Mouse (Mus musculus): ENCODE results near the gene Pdzd8. TPM values are rescaled to one million over a fixed set of nuclear protein-coding genes. Genes with fewer than 3 reads are reported as not detected.

The Pdzd8 gene
- polyA plus RNA-seq, 1 experiment from 2014 or later, result 16.7 TPM

- H3K9me3 ChIP-seq (replicated peaks), result peaks cover 7% of the 10 kb centered on the region; the same call in 1 of the 2 replicates
- H3K27me3 ChIP-seq, result no peaks in the 10 kb centered on the region
- no peak for ATAC-seq (ENCODE audit: low FRiP score)
- no peaks in the 10 kb centered on the region for H3K4me1 ChIP-seq
- H3K36me3 ChIP-seq, result no peaks in the 10 kb centered on the region
- WGBS, result 81% methylated on average over 4 of the region's 4 CpGs
- no peak overlapping the region for H3K9ac ChIP-seq
- H3K27ac ChIP-seq, result no peak overlapping the region
- H3K4me3 ChIP-seq, result no peak overlapping the region
- H3K4me2 ChIP-seq (replicated peaks), result no peak overlapping the region
These were observed 25.4 kb upstream of the Pdzd8 start for GRCm38 (mm10) chr19:59371016-59371415.

- Histone ChIP-seq H3K9ac (no peak overlapping the region), H3K27me3 (no peaks in the 10 kb centered on the region), H3K4me2 (replicated peaks) (no peak overlapping the region), H3K4me3 (no peak overlapping the region), H3K27ac (no peak overlapping the region), H3K36me3 (no peaks in the 10 kb centered on the region), H3K4me1 (no peaks in the 10 kb centered on the region), H3K9me3 (replicated peaks) (no peaks in the 10 kb centered on the region)
- 80% methylated on average over 4 of the region's 4 CpGs for WGBS
- no peak for ATAC-seq (ENCODE audit: low FRiP score)
These were observed 22.3 kb upstream of the Pdzd8 start for GRCm38 (mm10) chr19:59367892-59368291.

GRCm38 (mm10) chr19:59366724-59367123, 21.1 kb upstream of the Pdzd8 start:
- Histone ChIP-seq H3K27me3 (no peaks in the 10 kb centered on the region), H3K4me1 (no peaks in the 10 kb centered on the region), H3K36me3 (no peaks in the 10 kb centered on the region), H3K9ac (no peak overlapping the region), H3K4me2 (replicated peaks) (no peak overlapping the region), H3K9me3 (replicated peaks) (no peaks in the 10 kb centered on the region), H3K4me3 (no peak overlapping the region), H3K27ac (no peak overlapping the region)
- WGBS, result 76% methylated on average over 3 of the region's 3 CpGs
- no peak for ATAC-seq (ENCODE audit: low FRiP score)

GRCm38 (mm10) chr19:59363666-59364065, 18.1 kb upstream of the Pdzd8 start:
- Histone ChIP-seq H3K36me3 (no peaks in the 10 kb centered on the region), H3K4me2 (replicated peaks) (no peak overlapping the region), H3K9me3 (replicated peaks) (no peaks in the 10 kb centered on the region), H3K4me1 (no peaks in the 10 kb centered on the region), H3K27ac (no peak overlapping the region), H3K9ac (no peak overlapping the region), H3K4me3 (no peak overlapping the region), H3K27me3 (no peaks in the 10 kb centered on the region)
- 83% methylated on average over 3 of the region's 3 CpGs for WGBS
- ATAC-seq (ENCODE audit: low FRiP score), result no peak

- Histone ChIP-seq H3K4me3 (no peak overlapping the region), H3K4me2 (replicated peaks) (no peak overlapping the region), H3K9ac (no peak overlapping the region), H3K36me3 (no peaks in the 10 kb centered on the region), H3K9me3 (replicated peaks) (no peaks in the 10 kb centered on the region), H3K27ac (no peak overlapping the region), H3K4me1 (no peaks in the 10 kb centered on the region), H3K27me3 (no peaks in the 10 kb centered on the region)
- ATAC-seq (ENCODE audit: low FRiP score), result no peak
- 82% methylated on average over 6 of the region's 6 CpGs for WGBS
These were observed 17.1 kb upstream of the Pdzd8 start for GRCm38 (mm10) chr19:59362646-59363045.

- Histone ChIP-seq H3K9me3 (replicated peaks) (no peaks in the 10 kb centered on the region), H3K27me3 (no peaks in the 10 kb centered on the region), H3K36me3 (no peaks in the 10 kb centered on the region), H3K4me2 (replicated peaks) (no peak overlapping the region), H3K4me3 (no peak overlapping the region), H3K4me1 (no peaks in the 10 kb centered on the region), H3K9ac (no peak overlapping the region), H3K27ac (no peak overlapping the region)
- WGBS, result 34% methylated on average over 2 of the region's 2 CpGs
- ATAC-seq (ENCODE audit: low FRiP score), result no peak
These were observed 14.9 kb upstream of the Pdzd8 start for GRCm38 (mm10) chr19:59360486-59360896.

- no peaks in the 10 kb centered on the region for H3K27me3 ChIP-seq
- no peaks in the 10 kb centered on the region for H3K4me1 ChIP-seq
- ATAC-seq (ENCODE audit: low FRiP score), result no peak
- no peak overlapping the region for H3K4me3 ChIP-seq
- H3K27ac ChIP-seq, result no peak overlapping the region
- 68% methylated on average over 4 of the region's 4 CpGs for WGBS
- H3K36me3 ChIP-seq, result no peaks in the 10 kb centered on the region
- no peak overlapping the region for H3K9ac ChIP-seq
- H3K9me3 ChIP-seq (replicated peaks), result no peaks in the 10 kb centered on the region
- no peak overlapping the region for H3K4me2 ChIP-seq (replicated peaks)
These were observed 13.6 kb upstream of the Pdzd8 start for GRCm38 (mm10) chr19:59359202-59359601.

GRCm38 (mm10) chr19:59357878-59358277, 12.3 kb upstream of the Pdzd8 start:
- H3K9ac ChIP-seq, result no peak overlapping the region
- WGBS, result 86% methylated on average over 4 of the region's 4 CpGs

GRCm38 (mm10) chr19:59356843-59357595, 11.4 kb upstream of the Pdzd8 start:
- WGBS, result 77% methylated on average over 14 of the region's 14 CpGs
- H3K36me3 ChIP-seq, result no peaks in the 10 kb centered on the region
- H3K9me3 ChIP-seq (replicated peaks), result no peaks in the 10 kb centered on the region
- no peaks in the 10 kb centered on the region for H3K4me1 ChIP-seq
- no peak overlapping the region for H3K27ac ChIP-seq
- H3K4me2 ChIP-seq (replicated peaks), result no peak overlapping the region
- H3K27me3 ChIP-seq, result no peaks in the 10 kb centered on the region
- ATAC-seq (ENCODE audit: low FRiP score), result no peak
- H3K4me3 ChIP-seq, result no peak overlapping the region
- no peak overlapping the region for H3K9ac ChIP-seq

More at GRCm38 (mm10) chr19:59357878-59358277, 12.3 kb upstream of the Pdzd8 start:
- H3K9me3 ChIP-seq (replicated peaks), result no peaks in the 10 kb centered on the region
- no peaks in the 10 kb centered on the region for H3K36me3 ChIP-seq
- H3K4me1 ChIP-seq, result no peaks in the 10 kb centered on the region
- no peak for ATAC-seq (ENCODE audit: low FRiP score)
- no peak overlapping the region for H3K27ac ChIP-seq
- H3K27me3 ChIP-seq, result no peaks in the 10 kb centered on the region
- no peak overlapping the region for H3K4me3 ChIP-seq
- H3K4me2 ChIP-seq (replicated peaks), result no peak overlapping the region

- no peaks in the 10 kb centered on the region for H3K36me3 ChIP-seq
- no peak for ATAC-seq (ENCODE audit: low FRiP score)
- 90% methylated on average over 3 of the region's 3 CpGs for WGBS
These were observed 10.8 kb upstream of the Pdzd8 start for GRCm38 (mm10) chr19:59356388-59356787.

GRCm38 (mm10) chr19:59354906-59355305, 9.3 kb upstream of the Pdzd8 start:
- no peaks in the 10 kb centered on the region for H3K4me1 ChIP-seq

More at GRCm38 (mm10) chr19:59356388-59356787, 10.8 kb upstream of the Pdzd8 start:
- no peak overlapping the region for H3K4me3 ChIP-seq
- no peak overlapping the region for H3K27ac ChIP-seq
- no peaks in the 10 kb centered on the region for H3K27me3 ChIP-seq
- no peak overlapping the region for H3K9ac ChIP-seq
- no peaks in the 10 kb centered on the region for H3K9me3 ChIP-seq (replicated peaks)
- no peaks in the 10 kb centered on the region for H3K4me1 ChIP-seq
- H3K4me2 ChIP-seq (replicated peaks), result no peak overlapping the region

GRCm38 (mm10) chr19:59352760-59353159, 7.2 kb upstream of the Pdzd8 start:
- Histone ChIP-seq H3K27me3 (no peaks in the 10 kb centered on the region), H3K4me3 (no peak overlapping the region), H3K9ac (no peak overlapping the region), H3K27ac (no peak overlapping the region), H3K36me3 (no peaks in the 10 kb centered on the region), H3K9me3 (replicated peaks) (no peaks in the 10 kb centered on the region), H3K4me2 (replicated peaks) (no peak overlapping the region), H3K4me1 (no peaks in the 10 kb centered on the region)
- 68% methylated on average over 3 of the region's 3 CpGs for WGBS
- no peak for ATAC-seq (ENCODE audit: low FRiP score)

More at GRCm38 (mm10) chr19:59354906-59355305, 9.3 kb upstream of the Pdzd8 start:
- no peak overlapping the region for H3K4me3 ChIP-seq
- no peak overlapping the region for H3K4me2 ChIP-seq (replicated peaks)
- 60% methylated on average over 2 of the region's 2 CpGs for WGBS
- H3K9me3 ChIP-seq (replicated peaks), result no peaks in the 10 kb centered on the region
- no peak overlapping the region for H3K27ac ChIP-seq
- H3K27me3 ChIP-seq, result no peaks in the 10 kb centered on the region
- no peak overlapping the region for H3K9ac ChIP-seq
- no peaks in the 10 kb centered on the region for H3K36me3 ChIP-seq
- ATAC-seq (ENCODE audit: low FRiP score), result no peak
